Mouse (Mus musculus) hindbrain, postnatal 0 days (tissue): ENCODE measurements at regions not wholly inside any gene's neighbourhood (a gene's known extent, or its start where the extent isn't known, plus 50 kb on each side); places are given as distances from the start of the nearest gene placed in this dataset.

Experiments used
- ATAC-seq: fragments of 200-750 bp; cut with Nextera tagmentation; 2 replicates; pipeline ENCODE4 v1.8.0; 2017; ENCODE audit warnings: mild to moderate bottlenecking, moderate TSS enrichment, moderate library complexity
- DNase-seq: peaks from one replicate; pipeline ENCODE4 v3.0.0-alpha.2; 2015; ENCODE audit warnings: low spot score
- H3K27ac ChIP-seq: fragments of 300-500 bp; sonication (generic); 2 replicates; pipeline ENCODE4 v1.5.1; 2014; ENCODE audit warnings: mild to moderate bottlenecking
- H3K27me3 ChIP-seq: fragments of 300-500 bp; sonication (generic); 2 replicates; pipeline ENCODE4 v1.6.1; 2014; ENCODE audit warnings: low read length, mixed read lengths; ENCODE audit not compliant: insufficient read depth
- H3K36me3 ChIP-seq: fragments of 300-500 bp; sonication (generic); 2 replicates; pipeline ENCODE4 v1.6.1; 2014; ENCODE audit warnings: low read length, mixed read lengths; ENCODE audit not compliant: insufficient read depth
- H3K4me1 ChIP-seq: fragments of 300-500 bp; sonication (generic); 2 replicates; pipeline ENCODE4 v1.6.1; 2014; ENCODE audit warnings: antibody characterized with exemption, low read length, mixed read lengths; ENCODE audit not compliant: insufficient read depth
- H3K4me2 ChIP-seq: fragments of 300-500 bp; sonication (generic); 2 replicates; pipeline ENCODE4 v1.6.1; 2014; ENCODE audit warnings: low read depth, mild to moderate bottlenecking, low read length, moderate library complexity, mixed read lengths
- H3K4me3 ChIP-seq: fragments of 300-500 bp; sonication (generic); 2 replicates; pipeline ENCODE4 v1.5.1; 2014; ENCODE audit warnings: low read length
- H3K9ac ChIP-seq: fragments of 300-500 bp; sonication (generic); replicated peaks from 2 replicates; pipeline ENCODE4 v1.6.1; 2014; ENCODE audit warnings: mild to moderate bottlenecking, low read length, moderate library complexity, mixed read lengths
- H3K9me3 ChIP-seq: fragments of 300-500 bp; sonication (generic); 2 replicates; pipeline ENCODE4 v1.6.1; 2016; ENCODE audit warnings: low read length, mixed read lengths
- CTCF ChIP-seq: IDR thresholded peaks from 2 replicates; pipeline ENCODE4 v1.5.1; 2016; ENCODE audit warnings: antibody characterized with exemption, control low read depth, low read depth
- WGBS: fragments of 180-500 bp; shearing (Covaris S2); extraction: QIAGEN DNeasy Blood & Tissue Kit; methylation state at CpG from one replicate; pipeline ENCODE4 v1.1.7; 2014; 5-methylcytosine and 5-hydroxymethylcytosine counted together

DNA sequence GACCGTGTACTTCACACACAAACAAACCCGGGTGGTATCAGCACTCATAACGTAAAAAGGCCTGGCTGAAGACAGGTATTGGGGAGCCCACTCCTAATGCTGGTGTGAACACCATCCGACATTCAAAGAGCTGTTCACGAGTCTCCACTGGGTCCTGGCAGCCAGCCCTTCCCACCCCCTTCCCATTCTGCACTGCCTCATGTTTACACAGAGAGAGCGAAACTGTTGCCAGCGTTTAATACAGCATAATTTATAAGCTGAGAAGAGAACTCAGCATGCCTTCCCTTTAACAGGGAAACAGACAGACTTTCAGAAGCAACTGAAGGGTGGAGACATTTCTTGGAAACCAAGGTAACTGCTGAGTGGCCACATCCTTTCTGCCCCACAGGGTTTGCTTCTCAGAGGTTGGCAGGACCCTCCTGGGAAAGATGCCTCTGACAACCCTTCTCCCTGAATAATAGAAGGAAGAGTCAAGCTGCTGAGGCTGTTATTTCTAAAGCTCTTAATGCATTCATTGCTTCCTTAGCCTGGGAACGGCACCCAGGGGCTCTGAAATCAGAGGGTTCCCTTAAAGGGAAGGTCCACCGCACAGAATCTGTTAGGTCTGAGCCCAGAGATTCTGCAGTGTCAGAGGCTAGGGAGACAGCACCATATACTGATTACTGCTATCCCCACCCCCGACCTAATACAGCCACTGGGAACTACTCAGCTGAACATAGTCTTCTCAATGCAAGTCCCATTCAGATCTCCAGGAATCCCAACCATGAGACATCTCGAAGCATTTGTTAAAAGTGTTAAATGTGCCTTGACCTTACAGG is 412.4 kb upstream of the Id4 start:
- 29% methylated on average over 11 of the region's 11 CpGs for WGBS
- H3K4me1 ChIP-seq, result peaks cover 12% of the 10 kb centered on the region
- H3K36me3 ChIP-seq, result no peaks in the 10 kb centered on the region
- TF ChIP-seq CTCF, result no peak
- H3K4me3 ChIP-seq, result no peak overlapping the region
- ATAC-seq (peak; percentile 86), DNase-seq (peak; percentile 88)
- no peak overlapping the region for H3K9ac ChIP-seq
- no peak overlapping the region for H3K4me2 ChIP-seq
- H3K27me3 ChIP-seq, result no peaks in the 10 kb centered on the region
- no peaks in the 10 kb centered on the region for H3K9me3 ChIP-seq
- H3K27ac ChIP-seq, result peak overlapping the region; percentile 41; the same call in 1 of the 2 replicates

DNA sequence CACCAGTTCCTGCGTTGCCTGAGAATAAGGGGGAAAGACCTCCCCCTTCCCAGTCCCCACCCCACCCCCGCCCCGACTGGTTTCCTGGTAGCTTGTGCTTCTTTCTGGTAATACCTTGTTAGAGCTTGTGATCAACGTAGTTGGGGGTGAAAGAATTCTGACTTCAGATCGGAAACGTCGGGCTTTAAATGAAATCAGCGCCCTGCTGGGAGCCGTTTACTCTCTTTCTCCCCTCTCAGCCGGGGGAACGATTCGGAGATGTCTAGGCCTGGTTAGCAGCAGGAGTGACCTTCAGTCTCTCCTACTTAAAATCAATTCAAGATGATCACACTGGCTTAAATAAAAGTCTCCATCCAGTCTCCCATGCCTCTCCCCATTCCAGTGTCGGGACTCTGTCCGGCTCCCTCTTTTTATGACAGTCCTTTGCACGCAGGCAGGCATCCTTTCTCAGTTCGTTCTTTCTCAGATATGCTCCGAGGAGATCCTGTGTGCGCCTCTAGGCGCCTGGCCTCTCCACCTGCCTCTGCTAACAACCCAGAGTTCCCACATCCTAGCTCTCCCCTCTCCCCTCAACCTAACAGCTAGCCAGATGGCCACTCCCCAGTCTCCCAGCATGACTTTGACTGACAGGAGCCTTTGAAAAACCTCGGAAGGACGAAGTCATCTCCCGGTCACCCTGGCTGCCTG is 405.5 kb upstream of the Id4 start:
- peak overlapping the region; percentile 25; the same call in 1 of the 2 replicates for H3K9ac ChIP-seq
- H3K4me1 ChIP-seq, result 0 out of 2 replicates have a peak, but pooled peaks cover 9% of the 10 kb centered on the region
- WGBS, result 3% methylated on average over 22 of the region's 22 CpGs
- peak; percentile 66; the same call in 1 of the 2 replicates for ATAC-seq
- H3K27me3 ChIP-seq, result no peaks in the 10 kb centered on the region
- H3K4me2 ChIP-seq, result peak overlapping the region; percentile 39
- H3K36me3 ChIP-seq, result no peaks in the 10 kb centered on the region
- TF ChIP-seq CTCF, result no peak
- H3K9me3 ChIP-seq, result no peaks in the 10 kb centered on the region
- DNase-seq, result peak; percentile 48
- H3K4me3 ChIP-seq, result no peak overlapping the region
- H3K27ac ChIP-seq, result peak overlapping the region; percentile 37

DNA sequence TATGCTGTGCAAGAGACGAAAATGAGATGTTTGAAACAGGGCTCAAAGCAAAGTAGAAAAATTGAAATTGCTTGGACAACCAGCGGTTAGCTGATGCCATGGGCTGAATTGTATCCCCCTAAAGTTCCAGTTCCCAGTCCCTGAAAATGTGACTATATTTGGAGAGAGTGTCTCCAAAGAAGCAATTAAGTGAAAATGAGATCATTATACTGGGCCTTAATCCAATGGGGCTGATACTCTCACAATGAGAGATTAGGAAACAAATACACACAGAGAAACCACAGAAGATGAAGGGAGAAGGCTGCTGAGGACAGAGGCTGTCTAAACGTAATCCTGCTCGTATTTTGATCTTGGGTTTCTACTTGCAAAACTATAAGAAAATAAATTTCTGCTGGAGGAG is 402.1 kb upstream of the Id4 start:
- no peaks in the 10 kb centered on the region for H3K9me3 ChIP-seq
- H3K9ac ChIP-seq, result no peak overlapping the region
- H3K4me2 ChIP-seq, result no peak overlapping the region
- no peaks in the 10 kb centered on the region for H3K36me3 ChIP-seq
- H3K4me1 ChIP-seq, result 0 out of 2 replicates have a peak, but pooled peaks cover 9% of the 10 kb centered on the region
- WGBS, result 92% methylated on average over 4 of the region's 4 CpGs
- DNase-seq, result no peak
- ATAC-seq, result no peak
- no peaks in the 10 kb centered on the region for H3K27me3 ChIP-seq
- H3K27ac ChIP-seq, result no peak overlapping the region
- TF ChIP-seq CTCF, result no peak
- no peak overlapping the region for H3K4me3 ChIP-seq

DNA sequence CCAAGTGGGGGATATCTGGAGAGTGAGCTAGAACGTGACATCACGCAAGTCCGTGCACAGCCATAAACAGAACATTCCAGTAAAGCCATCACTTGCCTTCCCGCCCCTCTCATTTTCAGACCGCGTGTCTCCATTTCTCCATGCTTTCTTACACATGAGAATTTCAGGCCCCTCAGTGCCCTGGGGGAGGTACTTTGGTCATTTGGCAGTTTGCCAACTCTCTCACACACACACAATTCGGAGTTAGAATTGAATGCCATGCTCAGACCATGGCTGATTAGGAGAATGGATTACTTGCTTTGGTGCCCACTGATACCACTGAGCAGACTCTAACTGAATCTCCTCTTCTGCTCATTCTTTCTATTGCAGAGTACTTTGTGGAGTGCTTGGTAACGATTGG is 400.7 kb upstream of the Id4 start:
- WGBS, result 39% methylated on average over 8 of the region's 8 CpGs
- H3K4me3 ChIP-seq, result no peak overlapping the region

DNA sequence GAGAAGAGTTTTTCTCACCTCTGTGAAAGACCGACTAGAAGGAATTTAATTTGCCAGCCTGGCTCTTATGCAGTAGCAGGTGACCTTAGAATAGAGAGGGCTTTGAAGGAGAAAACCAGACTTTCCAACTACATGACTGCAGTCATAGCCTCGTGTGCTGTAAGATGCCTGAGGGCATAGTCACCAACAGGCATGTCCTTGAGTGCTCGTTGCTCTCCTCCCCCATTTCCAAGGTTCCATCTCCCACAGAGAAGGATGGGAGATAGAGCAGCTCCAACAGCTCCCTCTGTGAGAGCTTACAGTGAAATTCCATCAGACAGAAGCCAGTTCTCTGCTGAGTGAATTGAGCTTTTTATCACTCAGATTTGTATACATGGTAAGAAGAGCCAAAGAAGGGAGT is 398.1 kb upstream of the Id4 start:
- H3K4me2 ChIP-seq, result no peak overlapping the region
- TF ChIP-seq CTCF, result no peak
- no peak overlapping the region for H3K9ac ChIP-seq
- H3K4me3 ChIP-seq, result no peak overlapping the region
- H3K36me3 ChIP-seq, result no peaks in the 10 kb centered on the region
- DNase-seq, result no peak
- no peak for ATAC-seq
- 76% methylated on average over 3 of the region's 3 CpGs for WGBS
- H3K9me3 ChIP-seq, result no peaks in the 10 kb centered on the region
- H3K4me1 ChIP-seq, result no peaks in the 10 kb centered on the region
- no peaks in the 10 kb centered on the region for H3K27me3 ChIP-seq
- H3K27ac ChIP-seq, result no peak overlapping the region

More for the DNA sequence above, 400.7 kb upstream of the Id4 start:
- no peak overlapping the region for H3K4me2 ChIP-seq
- no peak overlapping the region for H3K27ac ChIP-seq
- H3K4me1 ChIP-seq, result 0 out of 2 replicates have a peak, but pooled peaks cover 6% of the 10 kb centered on the region
- no peak for TF ChIP-seq CTCF
- no peak overlapping the region for H3K9ac ChIP-seq
- DNase-seq (peak; percentile 66), ATAC-seq (no peak)
- no peaks in the 10 kb centered on the region for H3K36me3 ChIP-seq
- H3K9me3 ChIP-seq, result no peaks in the 10 kb centered on the region
- H3K27me3 ChIP-seq, result no peaks in the 10 kb centered on the region

DNA sequence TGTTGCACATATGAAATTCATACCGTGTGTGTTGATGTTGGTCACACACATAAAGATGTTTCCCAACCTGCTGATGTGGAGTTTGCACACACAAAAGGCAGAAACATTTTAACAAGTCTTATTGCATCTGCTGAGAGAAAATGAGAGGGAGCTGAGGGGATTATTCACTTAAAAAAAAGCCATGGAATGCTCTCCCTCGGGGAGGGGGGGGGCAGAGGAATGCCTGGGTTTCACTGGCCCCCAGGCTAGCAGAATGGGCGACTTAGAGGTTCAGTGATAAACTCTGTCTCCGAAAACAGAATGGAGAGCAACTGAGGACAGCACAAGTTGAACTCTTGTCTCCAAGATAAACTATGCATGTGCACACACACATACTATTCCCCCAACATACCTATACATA is 392.4 kb upstream of the Id4 start:
- no peaks in the 10 kb centered on the region for H3K36me3 ChIP-seq
- no peaks in the 10 kb centered on the region; the same call in 1 of the 2 replicates for H3K4me1 ChIP-seq
- 58% methylated on average over 4 of the region's 4 CpGs for WGBS
- no peaks in the 10 kb centered on the region for H3K27me3 ChIP-seq
- H3K9me3 ChIP-seq, result no peaks in the 10 kb centered on the region
- H3K4me3 ChIP-seq, result no peak overlapping the region
- ATAC-seq, result no peak
- H3K27ac ChIP-seq, result no peak overlapping the region
- H3K9ac ChIP-seq, result no peak overlapping the region
- H3K4me2 ChIP-seq, result no peak overlapping the region
- DNase-seq, result no peak
- TF ChIP-seq CTCF, result no peak
